Mouse (Mus musculus) lung, postnatal 0 days (tissue): ENCODE results near the gene Cnmd. TPM values are rescaled to one million over a fixed set of nuclear protein-coding genes. Genes with fewer than 3 reads are reported as not detected.

Experiments
- ATAC-seq: fragments of 200-750 bp; cut with Nextera tagmentation; 2 replicates; pipeline ENCODE4 v1.8.0; 2017; ENCODE audit warnings: moderate library complexity
- DNase-seq: peaks from one replicate; pipeline ENCODE4 v3.0.0-alpha.2; 2016; ENCODE audit warnings: low spot score
- H3K27ac ChIP-seq: fragments of 300-500 bp; sonication (generic); 2 replicates; pipeline ENCODE4 v1.5.1; 2014; ENCODE audit warnings: antibody characterized with exemption, mild to moderate bottlenecking, low read length, mixed read lengths
- H3K27me3 ChIP-seq: fragments of 300-500 bp; sonication (generic); replicated peaks from 2 replicates; pipeline ENCODE4 v1.6.1; 2014; ENCODE audit warnings: low read length, mixed read lengths; ENCODE audit not compliant: insufficient read depth
- H3K36me3 ChIP-seq: fragments of 300-500 bp; sonication (generic); 2 replicates; pipeline ENCODE4 v1.6.1; 2014; ENCODE audit warnings: low read length, mixed read lengths; ENCODE audit not compliant: insufficient read depth
- H3K4me1 ChIP-seq: fragments of 300-500 bp; sonication (generic); 2 replicates; pipeline ENCODE4 v1.6.1; 2014; ENCODE audit warnings: antibody characterized with exemption, low read depth, low read length, mixed read lengths; ENCODE audit not compliant: insufficient read depth
- H3K4me2 ChIP-seq: fragments of 300-500 bp; sonication (generic); replicated peaks from 2 replicates; pipeline ENCODE4 v1.6.1; 2014; ENCODE audit warnings: low read depth, mild to moderate bottlenecking, low read length, moderate library complexity, mixed read lengths
- H3K4me3 ChIP-seq: fragments of 300-500 bp; sonication (generic); 2 replicates; pipeline ENCODE4 v1.5.1; 2014; ENCODE audit warnings: low read depth, low read length
- H3K9ac ChIP-seq: fragments of 300-500 bp; sonication (generic); replicated peaks from 2 replicates; pipeline ENCODE4 v1.6.1; 2014; ENCODE audit warnings: low read depth, mild to moderate bottlenecking
- H3K9me3 ChIP-seq: fragments of 300-500 bp; sonication (generic); 2 replicates; pipeline ENCODE4 v1.6.1; 2016; ENCODE audit warnings: low read length, mixed read lengths
- CTCF ChIP-seq: IDR thresholded peaks from 2 replicates; pipeline ENCODE4 v1.5.1; 2016; ENCODE audit warnings: antibody characterized with exemption, mild to moderate bottlenecking
- EP300 ChIP-seq: IDR thresholded peaks from 2 replicates; pipeline ENCODE4 v1.6.1; 2016; ENCODE audit warnings: antibody characterized with exemption, mild to moderate bottlenecking, control low read depth
- WGBS: fragments of 180-500 bp; shearing (Covaris S2); extraction: QIAGEN DNeasy Blood & Tissue Kit; methylation state at CpG from one replicate; pipeline ENCODE4 v1.1.7; 2014; 5-methylcytosine and 5-hydroxymethylcytosine counted together
- polyA plus RNA-seq: library from polyadenylated mRNA; unstranded; fragments of >200 nt; fragmentation: Nextera tagmentation; extraction: Ambion mirVana; gene quantifications from 2 replicates; pipeline ENCODE4 v1.2.1, GENCODE M21; 2015

Cnmd gene
- polyA plus RNA-seq, 1 experiment from 2014 or later: 0.26 TPM

GRCm38 (mm10) chr14:79605881-79606280 lies 56.1 kb downstream of the Cnmd start:
- no peak for DNase-seq
- Histone ChIP-seq H3K27ac (no peak overlapping the region), H3K9me3 (no peaks in the 10 kb centered on the region), H3K4me3 (no peak overlapping the region), H3K36me3 (peaks cover 28% of the 10 kb centered on the region), H3K9ac (no peak overlapping the region), H3K4me2 (no peak overlapping the region), H3K27me3 (no peaks in the 10 kb centered on the region), H3K4me1 (no peaks in the 10 kb centered on the region)
- 74% methylated on average over 2 of the region's 2 CpGs for WGBS
- TF ChIP-seq CTCF (no peak), EP300 (no peak)
- ATAC-seq: no peak

DNA sequence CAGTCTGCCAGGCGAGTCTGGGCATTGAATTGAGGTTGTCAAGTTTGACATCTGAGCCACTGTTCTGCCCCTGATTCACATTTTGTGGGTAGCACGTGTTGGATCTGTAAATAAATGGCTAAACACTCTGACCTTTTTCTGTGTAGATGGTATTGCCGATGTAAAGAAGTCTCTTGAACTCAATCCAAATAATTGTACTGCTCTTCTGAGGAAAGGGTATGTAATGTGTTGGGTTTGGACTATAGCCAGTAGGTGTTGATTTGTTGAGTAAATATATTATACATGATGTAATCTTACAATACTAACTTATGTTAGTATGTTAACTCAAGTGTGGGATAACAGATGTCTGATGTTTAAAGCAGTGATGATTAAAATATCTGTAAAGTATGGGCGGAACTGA lies 65.4 kb downstream of the Cnmd start:
- DNase-seq (peak; percentile 45), ATAC-seq (no peak)
- peaks cover 28% of the 10 kb centered on the region; the same call in 1 of the 2 replicates for H3K36me3 ChIP-seq
- no peak overlapping the region for H3K9ac ChIP-seq
- no peak overlapping the region for H3K4me3 ChIP-seq
- no peak overlapping the region for H3K27ac ChIP-seq
- H3K9me3 ChIP-seq: no peaks in the 10 kb centered on the region
- H3K4me2 ChIP-seq: no peak overlapping the region
- H3K4me1 ChIP-seq: no peaks in the 10 kb centered on the region
- H3K27me3 ChIP-seq: no peaks in the 10 kb centered on the region
- TF ChIP-seq EP300 (no peak), CTCF (no peak)
- 40% methylated on average over 4 of the region's 4 CpGs for WGBS

GRCm38 (mm10) chr14:79594069-79594468 lies 67.9 kb downstream of the Cnmd start:
- no peaks in the 10 kb centered on the region for H3K27me3 ChIP-seq
- H3K4me1 ChIP-seq: no peaks in the 10 kb centered on the region
- no peak overlapping the region for H3K4me2 ChIP-seq
- H3K4me3 ChIP-seq: no peak overlapping the region
- 0 out of 2 replicates have a peak, but pooled peaks cover 12% of the 10 kb centered on the region for H3K36me3 ChIP-seq
- no peak overlapping the region for H3K27ac ChIP-seq
- 89% methylated on average over 5 of the region's 5 CpGs for WGBS
- no peak for TF ChIP-seq EP300
- TF ChIP-seq CTCF: no peak
- DNase-seq (no peak), ATAC-seq (no peak)
- H3K9ac ChIP-seq: no peak overlapping the region
- no peaks in the 10 kb centered on the region for H3K9me3 ChIP-seq

DNA sequence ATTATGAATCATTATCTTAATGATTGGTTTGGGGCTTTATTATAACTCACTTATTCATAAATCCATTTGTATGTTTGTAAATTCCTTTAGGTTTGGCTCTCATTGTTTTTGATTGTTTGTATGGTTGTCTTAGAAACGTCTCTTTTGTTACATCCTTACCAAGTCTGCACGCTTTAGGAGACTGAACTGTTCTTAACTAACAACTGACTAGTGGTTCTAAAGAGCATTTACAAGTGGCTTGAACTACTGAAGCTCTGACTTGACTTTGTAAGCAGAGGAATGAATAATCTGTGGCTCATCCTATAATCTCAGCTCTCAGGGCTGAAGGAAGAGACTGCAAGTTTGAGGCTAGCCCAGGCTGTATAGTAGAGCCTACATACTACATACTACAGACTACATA lies 70.4 kb downstream of the Cnmd start:
- Histone ChIP-seq H3K4me3 (no peak overlapping the region), H3K4me1 (peaks cover 4% of the 10 kb centered on the region; the same call in 1 of the 2 replicates), H3K27me3 (no peaks in the 10 kb centered on the region), H3K9ac (no peak overlapping the region), H3K9me3 (no peaks in the 10 kb centered on the region), H3K36me3 (0 out of 2 replicates have a peak, but pooled peaks cover 5% of the 10 kb centered on the region), H3K4me2 (no peak overlapping the region), H3K27ac (no peak overlapping the region)
- no peak for DNase-seq
- 85% methylated on average over 2 of the region's 2 CpGs for WGBS
- ATAC-seq: no peak
- TF ChIP-seq EP300 (no peak), CTCF (no peak)

DNA sequence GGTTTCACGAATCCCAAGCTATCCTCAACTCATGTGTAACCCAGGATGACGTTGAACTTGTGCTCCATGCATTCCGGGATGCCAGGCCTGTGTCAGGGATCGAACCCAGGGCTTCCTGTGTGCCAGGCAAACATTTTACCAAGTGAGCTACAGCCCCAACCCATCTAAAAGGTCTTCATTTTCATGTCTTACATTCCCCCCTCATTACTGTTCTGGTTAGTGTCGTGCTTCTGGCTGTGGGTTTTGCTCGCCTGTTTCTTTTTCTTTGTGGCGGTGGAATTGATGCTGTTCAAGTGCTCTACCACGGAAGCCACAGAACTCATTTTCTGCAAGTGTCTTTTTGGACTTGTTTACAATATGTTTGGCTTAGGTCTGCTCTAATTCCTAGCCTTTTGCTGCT lies 71.1 kb downstream of the Cnmd start:
- ATAC-seq (no peak), DNase-seq (no peak)
- Histone ChIP-seq H3K4me1 (peaks cover 4% of the 10 kb centered on the region; the same call in 1 of the 2 replicates), H3K4me2 (no peak overlapping the region), H3K27ac (no peak overlapping the region), H3K27me3 (no peaks in the 10 kb centered on the region), H3K9ac (no peak overlapping the region), H3K4me3 (no peak overlapping the region), H3K9me3 (no peaks in the 10 kb centered on the region), H3K36me3 (0 out of 2 replicates have a peak, but pooled peaks cover 5% of the 10 kb centered on the region)
- 92% methylated on average over 8 of the region's 8 CpGs for WGBS
- TF ChIP-seq CTCF (no peak), EP300 (no peak)

GRCm38 (mm10) chr14:79589401-79589800 lies 72.6 kb downstream of the Cnmd start:
- Histone ChIP-seq H3K27me3 (no peaks in the 10 kb centered on the region), H3K4me2 (no peak overlapping the region), H3K9ac (no peak overlapping the region), H3K9me3 (no peaks in the 10 kb centered on the region), H3K27ac (no peak overlapping the region), H3K4me3 (no peak overlapping the region), H3K4me1 (peaks cover 4% of the 10 kb centered on the region; the same call in 1 of the 2 replicates), H3K36me3 (no peaks in the 10 kb centered on the region)
- 88% methylated on average over 6 of the region's 6 CpGs for WGBS
- DNase-seq (no peak), ATAC-seq (no peak)
- TF ChIP-seq EP300 (no peak), CTCF (no peak)

- H3K9ac ChIP-seq: no peak overlapping the region
- H3K4me2 ChIP-seq: peak overlapping the region; percentile 74
- H3K4me3 ChIP-seq: peak overlapping the region; percentile 64; the same call in 1 of the 2 replicates
- no peaks in the 10 kb centered on the region for H3K27me3 ChIP-seq
- H3K36me3 ChIP-seq: no peaks in the 10 kb centered on the region
- no peak overlapping the region for H3K27ac ChIP-seq
- peaks cover 4% of the 10 kb centered on the region; the same call in 1 of the 2 replicates for H3K4me1 ChIP-seq
- DNase-seq: no peak
- no peak for ATAC-seq
- no peak for TF ChIP-seq EP300
- no peak for TF ChIP-seq CTCF
- 76% methylated on average over 9 of the region's 9 CpGs for WGBS
- no peaks in the 10 kb centered on the region for H3K9me3 ChIP-seq
Observed at GRCm38 (mm10) chr14:79588534-79588951, 73.4 kb downstream of the Cnmd start.
